Comparison of ENCODE assay signal across 9 mouse cellular contexts in genomic region chr15:89523283-89523832, GRCm38 (mm10). TPM values are rescaled to one million over a fixed set of nuclear protein-coding genes. Genes with fewer than 3 reads are reported as not detected.
DNase-seq lines count a peak whose midpoint lies in the region; ATAC-seq and TF ChIP-seq lines count a peak whose summit lies in the region.
"Had no signal": no experiment of that assay in that cellular context is flagged by ENCODE, and none has a peak within 500 bp of the region (broad histone marks: within the 10 kb centered on the region; RNA-seq: fewer than 3 reads in every experiment).

No protein-coding gene starts in this region.

- 0 out of 2 replicates have a peak, but pooled peaks cover 19% of the 10 kb centered on the region for H3K36me3 ChIP-seq in heart, embryonic 10.5 days
- no peaks in the 10 kb centered on the region for H3K36me3 ChIP-seq in forebrain, embryonic 15.5 days
- no peaks in the 10 kb centered on the region for H3K36me3 ChIP-seq in liver, postnatal 0 days (replicated peaks; ENCODE audit: insufficient read depth, low read length)
- H3K36me3 ChIP-seq: G1E had no signal

- no peak for TF ChIP-seq CTCF in liver, postnatal 0 days (IDR thresholded peaks at IDR 0.05; ENCODE audit: low read depth)

- peaks cover 48% of the 10 kb centered on the region for H3K27me3 ChIP-seq in heart, embryonic 10.5 days (ENCODE audit: insufficient read depth, poor library complexity, severe bottlenecking)
- peaks cover 11% of the 10 kb centered on the region for H3K27me3 ChIP-seq in forebrain, embryonic 15.5 days
- peaks cover 19% of the 10 kb centered on the region for H3K27me3 ChIP-seq in liver, postnatal 0 days (ENCODE audit: insufficient read depth, low read length)

- peak; percentile 66 for ATAC-seq in forebrain, embryonic 15.5 days (replicated peaks)
- ATAC-seq in liver, postnatal 0 days = no peak

- WGBS in heart, embryonic 10.5 days = 30% methylated on average over 47 of the region's 47 CpGs
- 4% methylated on average over 31 of the region's 47 CpGs for WGBS in forebrain, embryonic 15.5 days
- WGBS in liver, postnatal 0 days (ENCODE audit: insufficient replicate concordance) = 57% methylated on average over 23 of the region's 47 CpGs

- intact Hi-C loops in heart, postnatal 10 days (cut with DNase I) = no loop called here

- TF ChIP-seq EP300 in liver, postnatal 0 days (IDR thresholded peaks at IDR 0.05; ENCODE audit: low read depth) = no peak

- H3K9me3 ChIP-seq in heart, embryonic 10.5 days = no peaks in the 10 kb centered on the region
- no peaks in the 10 kb centered on the region for H3K9me3 ChIP-seq in forebrain, embryonic 15.5 days
- H3K9me3 ChIP-seq in liver, postnatal 0 days (ENCODE audit: low read length) = no peaks in the 10 kb centered on the region

- no peak for DNase-seq in heart, embryonic 10.5 days (ENCODE audit: low spot score)
- DNase-seq in heart, postnatal 10 days = no peak
- peak; percentile 71 to 87 for DNase-seq in cerebellum, adult 18-20 months
- no peak for DNase-seq in liver, postnatal 0 days
- DNase-seq in layer of hippocampus, adult 18-20 months (ENCODE audit: low spot score in 2 of 2) = no peak
- no peak for DNase-seq in ovary, adult 18-20 months (ENCODE audit: low spot score)
- no peak for DNase-seq in spleen, postnatal 4 days (ENCODE audit: low spot score in 2 of 2)

- H3K9ac ChIP-seq in forebrain, embryonic 15.5 days (replicated peaks) = peak overlapping the region; percentile 43
- no peak overlapping the region for H3K9ac ChIP-seq in liver, postnatal 0 days (replicated peaks)

- H3K4me2 ChIP-seq in forebrain, embryonic 15.5 days (replicated peaks) = peak overlapping the region; percentile 94
- H3K4me2 ChIP-seq in liver, postnatal 0 days (ENCODE audit: low read depth, low read length) = peak overlapping the region; percentile 59

- peak overlapping the region; percentile 64 for H3K4me3 ChIP-seq in heart, embryonic 10.5 days
- peak overlapping the region; percentile 69 for H3K4me3 ChIP-seq in forebrain, embryonic 15.5 days
- peak overlapping the region; percentile 22; the same call in 1 of the 2 replicates for H3K4me3 ChIP-seq in liver, postnatal 0 days (ENCODE audit: low read depth, low read length)

- H3K27ac ChIP-seq in heart, embryonic 10.5 days = no peak overlapping the region
- H3K27ac ChIP-seq in forebrain, embryonic 15.5 days (replicated peaks) = no peak overlapping the region
- no peak overlapping the region for H3K27ac ChIP-seq in liver, postnatal 0 days (ENCODE audit: low read depth)

- peaks cover 6% of the 10 kb centered on the region; the same call in 1 of the 2 replicates for H3K4me1 ChIP-seq in heart, embryonic 10.5 days
- peaks cover 14% of the 10 kb centered on the region for H3K4me1 ChIP-seq in forebrain, embryonic 15.5 days
- H3K4me1 ChIP-seq in liver, postnatal 0 days (ENCODE audit: insufficient read depth) = no peaks in the 10 kb centered on the region

RNA-seq across cellular contexts. Expression of gene Shank3, which starts 23.9 kb away (rescaled TPM):
- polyA plus RNA-seq in heart, embryonic 10.5 days (2016; fragmentation: Nextera tagmentation; extraction: Ambion mirVana) = 2.1 and 2.6 TPM in 2 replicates
- total RNA-seq in heart, postnatal 10 days (2021) = 10 to 100 TPM; 82.6 to 86.1 TPM
- 10.7 and 13.0 TPM in 2 replicates for polyA plus RNA-seq in forebrain, embryonic 15.5 days (2015; fragmentation: Nextera tagmentation; extraction: Ambion mirVana)
- 0.27 and 0.81 TPM in 2 replicates for polyA plus RNA-seq in liver, postnatal 0 days (2015; fragmentation: Nextera tagmentation; extraction: Ambion mirVana)
- 100 to 1,000 TPM; 232 to 243 TPM for total RNA-seq in layer of hippocampus, adult 18-20 months (2021)

RNA-seq across cellular contexts. Expression of gene Acr, which starts 44.8 kb away (rescaled TPM):
- polyA plus RNA-seq in heart, embryonic 10.5 days (2016; fragmentation: Nextera tagmentation; extraction: Ambion mirVana) = 0.16 and 0.17 TPM in 2 replicates
- total RNA-seq in heart, postnatal 10 days (2021) = 1 to 10 TPM in 1 of 2 experiments, under 1 TPM in 1; 0.55 to 1.5 TPM
- 1.6 and 1.7 TPM in 2 replicates for polyA plus RNA-seq in forebrain, embryonic 15.5 days (2015; fragmentation: Nextera tagmentation; extraction: Ambion mirVana)
- 0.09 TPM in 1 of 2 replicates, not detected in the other for polyA plus RNA-seq in liver, postnatal 0 days (2015; fragmentation: Nextera tagmentation; extraction: Ambion mirVana)
- 1 to 10 TPM in 1 of 2 experiments, under 1 TPM in 1; 0.66 to 1.0 TPM for total RNA-seq in layer of hippocampus, adult 18-20 months (2021)
- total RNA-seq: G1E had no signal
- polyA plus RNA-seq: G1E had no signal

RNA-seq across cellular contexts. Expression of gene Arsa, which starts 46.1 kb away (rescaled TPM):
- 14.2 and 14.3 TPM in 2 replicates for polyA plus RNA-seq in heart, embryonic 10.5 days (2016; fragmentation: Nextera tagmentation; extraction: Ambion mirVana)
- 10 to 100 TPM; 18.1 to 18.4 TPM for total RNA-seq in heart, postnatal 10 days (2021)
- 23.6 and 23.8 TPM in 2 replicates for polyA plus RNA-seq in forebrain, embryonic 15.5 days (2015; fragmentation: Nextera tagmentation; extraction: Ambion mirVana)
- polyA plus RNA-seq in liver, postnatal 0 days (2015; fragmentation: Nextera tagmentation; extraction: Ambion mirVana) = 4.7 and 5.5 TPM in 2 replicates
- 10 to 100 TPM; 28.1 to 29.6 TPM for total RNA-seq in layer of hippocampus, adult 18-20 months (2021)

Comparison
In these comparisons a context has a peak if more than half of its experiments do, and no peak if none do; other contexts are left out.
1. DNase-seq: peak in cerebellum, adult 18-20 months (2 of 2); none in heart, embryonic 10.5 days (single experiment), heart, postnatal 10 days (0 of 2), liver, postnatal 0 days (single experiment), layer of hippocampus, adult 18-20 months (0 of 2), ovary, adult 18-20 months (single experiment) and spleen, postnatal 4 days (0 of 2).
2. Peak in every context shown above with its lines, with median percentiles within 50 percentile points of each other: H3K4me3 ChIP-seq.